Mouse (Mus musculus): ENCODE results near the gene Gyg. TPM values are rescaled to one million over a fixed set of nuclear protein-coding genes. Genes with fewer than 3 reads are reported as not detected.

Gyg gene
- total RNA-seq, 1 experiment from 2014 or later = 50.7 TPM

DNA sequence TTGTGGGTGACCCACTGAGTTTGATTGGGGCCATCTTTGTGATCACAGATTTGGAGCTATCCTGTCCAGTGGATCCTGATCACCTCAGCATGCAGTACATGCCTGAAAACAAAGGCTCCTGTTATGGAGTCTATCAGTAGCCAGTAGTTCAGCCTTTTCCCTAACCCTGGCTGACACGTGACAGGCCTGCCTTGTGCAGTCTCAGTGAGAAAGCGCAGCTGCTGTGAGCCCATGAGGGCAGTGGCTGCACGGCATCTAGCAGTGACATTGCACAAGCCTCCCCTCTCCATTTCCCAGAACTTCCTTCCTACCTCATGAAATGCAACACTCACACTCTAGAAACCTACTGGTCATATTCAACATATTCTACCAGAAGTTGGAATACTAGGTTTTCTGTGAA is 20.6 kb downstream of the Gyg start:
- ATAC-seq (replicated peaks; ENCODE audit: insufficient number of reproducible peaks, low FRiP score, low TSS enrichment, poor library complexity, severe bottlenecking) = no peak

DNA sequence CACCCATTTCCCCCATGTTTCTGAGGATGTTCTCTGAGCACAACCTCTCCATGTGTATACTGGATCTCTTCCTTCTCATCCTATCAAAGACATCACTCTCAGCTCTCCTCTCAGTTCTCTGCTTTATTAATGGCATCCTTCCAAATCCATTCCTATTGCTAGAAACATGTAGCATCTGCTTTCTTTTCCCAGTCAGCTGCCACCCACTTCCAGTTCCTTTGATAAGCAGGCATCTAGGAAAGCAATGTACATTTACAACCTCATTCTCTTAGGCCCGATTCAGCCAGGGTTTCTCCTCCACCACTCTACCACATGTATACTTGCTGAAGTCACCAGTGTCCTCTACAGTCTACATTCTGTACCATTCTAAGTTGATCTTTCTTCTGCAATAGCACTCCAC is 21.4 kb downstream of the Gyg start:
- ATAC-seq (replicated peaks; ENCODE audit: insufficient number of reproducible peaks, low FRiP score, low TSS enrichment, poor library complexity, severe bottlenecking) = no peak

DNA sequence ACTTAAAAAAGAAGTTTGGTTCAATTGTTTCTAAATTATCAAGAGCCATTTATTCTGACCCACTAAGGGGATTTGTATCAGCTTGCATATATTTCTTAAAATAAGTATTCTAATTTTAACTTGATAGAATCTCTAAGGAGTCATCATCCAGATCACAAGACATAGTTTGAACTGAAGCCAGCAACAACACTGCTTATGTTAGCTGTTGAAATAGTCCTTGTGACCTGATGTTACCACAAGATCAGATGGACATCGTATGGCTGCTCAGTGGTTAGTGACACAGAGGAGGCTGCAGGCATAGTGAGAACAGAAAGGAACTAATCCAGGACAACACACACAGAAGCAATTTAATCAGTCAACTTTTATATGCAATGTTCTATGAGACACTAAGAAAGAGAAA is 22.4 kb downstream of the Gyg start:
- ATAC-seq (replicated peaks; ENCODE audit: insufficient number of reproducible peaks, low FRiP score, low TSS enrichment, poor library complexity, severe bottlenecking) = no peak

GRCm38 (mm10) chr3:20131350-20131720 is 23.8 kb downstream of the Gyg start:
- ATAC-seq (replicated peaks; ENCODE audit: insufficient number of reproducible peaks, low FRiP score, low TSS enrichment, poor library complexity, severe bottlenecking) = no peak

GRCm38 (mm10) chr3:20130456-20131349 is 24.4 kb downstream of the Gyg start:
- peak; percentile 15; the same call in 1 of the 2 replicates for ATAC-seq (replicated peaks; ENCODE audit: insufficient number of reproducible peaks, low FRiP score, low TSS enrichment, poor library complexity, severe bottlenecking)

GRCm38 (mm10) chr3:20129491-20129890 is 25.6 kb downstream of the Gyg start:
- no peak for ATAC-seq (replicated peaks; ENCODE audit: insufficient number of reproducible peaks, low FRiP score, low TSS enrichment, poor library complexity, severe bottlenecking)

GRCm38 (mm10) chr3:20127047-20127595 is 28.0 kb downstream of the Gyg start:
- no peak for ATAC-seq (replicated peaks; ENCODE audit: insufficient number of reproducible peaks, low FRiP score, low TSS enrichment, poor library complexity, severe bottlenecking)

DNA sequence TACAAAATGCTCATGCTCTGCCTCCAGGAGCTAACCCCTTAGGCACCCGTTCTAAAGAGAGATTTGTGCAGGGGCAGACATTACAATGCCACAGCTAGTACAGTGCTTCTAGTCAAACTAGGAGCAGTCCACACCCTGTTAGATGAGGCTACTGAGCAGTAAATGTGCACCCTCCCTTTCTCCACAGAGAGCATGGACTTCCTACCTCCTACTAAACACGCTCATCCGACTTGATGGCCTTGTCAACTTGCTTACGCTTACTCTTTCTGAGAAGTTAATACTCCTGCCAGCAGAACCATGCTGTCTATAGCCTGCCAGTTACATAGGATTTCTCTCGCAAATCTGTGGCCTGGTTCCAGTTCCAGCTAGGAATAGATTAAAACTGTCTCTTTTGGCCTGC is 29.5 kb downstream of the Gyg start:
- ATAC-seq (replicated peaks; ENCODE audit: insufficient number of reproducible peaks, low FRiP score, low TSS enrichment, poor library complexity, severe bottlenecking) = no peak

- peak; percentile 95 for ATAC-seq (replicated peaks; ENCODE audit: insufficient number of reproducible peaks, low FRiP score, low TSS enrichment, poor library complexity, severe bottlenecking)
Measured at GRCm38 (mm10) chr3:20121582-20121981, 33.5 kb downstream of the Gyg start.

DNA sequence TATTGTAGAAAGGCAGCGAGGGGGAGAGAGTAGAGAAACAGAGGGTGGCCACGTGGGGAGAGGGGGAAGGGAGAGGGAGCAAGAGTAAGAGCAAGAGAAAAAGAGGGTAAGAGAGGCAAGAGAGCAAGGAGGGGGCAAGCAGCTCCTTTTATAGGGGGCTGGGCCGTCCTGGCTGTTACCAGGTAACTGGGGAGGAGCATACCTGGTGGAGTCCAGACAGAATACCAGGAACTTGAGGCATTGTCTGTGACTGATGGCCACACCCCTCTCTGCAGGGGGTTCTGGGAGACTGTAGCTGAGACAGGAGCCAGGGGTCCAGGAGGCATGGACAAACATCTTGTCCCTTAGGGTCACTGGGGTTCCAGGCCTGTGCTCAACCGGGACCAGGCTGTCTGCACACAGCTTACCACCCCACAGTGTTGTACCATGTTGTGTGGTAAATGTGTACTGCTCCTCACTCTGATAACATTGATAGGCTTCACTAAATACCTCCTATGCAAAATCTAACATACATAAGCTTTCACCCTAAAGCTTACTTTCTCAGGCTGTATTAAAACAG is 35.4 kb downstream of the Gyg start:
- no peak for ATAC-seq (replicated peaks; ENCODE audit: insufficient number of reproducible peaks, low FRiP score, low TSS enrichment, poor library complexity, severe bottlenecking)

DNA sequence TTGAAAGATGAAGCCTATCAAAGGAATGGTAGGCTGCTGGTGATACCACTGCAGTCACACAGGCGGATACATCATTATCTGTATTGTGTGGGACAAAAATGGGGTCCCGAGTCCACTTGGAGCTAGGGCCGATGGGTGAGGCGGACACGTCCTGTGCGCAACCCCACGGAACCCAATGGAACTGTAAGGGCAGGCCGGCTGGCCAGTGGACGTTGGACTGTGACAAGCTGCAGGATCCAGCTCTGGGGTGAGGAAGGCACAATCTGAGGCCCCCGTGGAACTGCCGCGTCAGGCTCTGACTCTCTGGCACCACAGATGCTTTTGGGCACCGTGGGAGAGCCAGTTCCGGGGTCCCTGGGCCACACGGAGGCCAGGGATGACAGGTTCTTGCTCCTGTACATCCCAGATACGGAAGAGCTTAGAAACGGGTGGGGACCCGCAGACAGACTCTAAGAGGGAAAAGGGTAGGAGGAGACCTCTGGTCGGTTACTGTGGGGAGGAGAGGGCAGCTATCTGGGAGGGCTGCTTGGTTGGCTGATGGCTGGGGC is 36.0 kb downstream of the Gyg start:
- ATAC-seq (replicated peaks; ENCODE audit: insufficient number of reproducible peaks, low FRiP score, low TSS enrichment, poor library complexity, severe bottlenecking) = no peak; the same call in 1 of the 2 replicates

GRCm38 (mm10) chr3:20111913-20112312 is 43.2 kb downstream of the Gyg start:
- ATAC-seq (replicated peaks; ENCODE audit: insufficient number of reproducible peaks, low FRiP score, low TSS enrichment, poor library complexity, severe bottlenecking) = no peak

DNA sequence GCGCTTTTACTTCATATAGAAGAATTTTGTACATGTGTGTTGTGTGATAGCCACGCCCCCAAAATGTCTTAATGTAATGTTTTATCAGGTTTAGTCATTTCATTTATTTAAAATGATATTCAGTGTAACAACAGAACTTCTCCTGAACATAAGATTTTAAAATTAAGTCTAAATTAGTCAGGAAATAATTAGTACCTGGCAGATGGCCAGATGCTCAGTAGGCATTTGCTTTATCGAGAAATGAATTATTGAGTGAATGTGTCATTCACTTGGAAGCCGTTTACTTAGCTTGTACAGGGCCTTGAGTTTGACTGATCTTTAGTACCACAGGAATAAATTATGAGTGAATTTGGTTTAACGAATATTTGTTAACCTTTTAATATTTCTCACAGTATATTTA is 46.2 kb downstream of the Gyg start:
- no peak for ATAC-seq (replicated peaks; ENCODE audit: insufficient number of reproducible peaks, low FRiP score, low TSS enrichment, poor library complexity, severe bottlenecking)

GRCm38 (mm10) chr3:20104776-20105175 is 50.3 kb downstream of the Gyg start:
- peak; percentile 86 for ATAC-seq (replicated peaks; ENCODE audit: insufficient number of reproducible peaks, low FRiP score, low TSS enrichment, poor library complexity, severe bottlenecking)

DNA sequence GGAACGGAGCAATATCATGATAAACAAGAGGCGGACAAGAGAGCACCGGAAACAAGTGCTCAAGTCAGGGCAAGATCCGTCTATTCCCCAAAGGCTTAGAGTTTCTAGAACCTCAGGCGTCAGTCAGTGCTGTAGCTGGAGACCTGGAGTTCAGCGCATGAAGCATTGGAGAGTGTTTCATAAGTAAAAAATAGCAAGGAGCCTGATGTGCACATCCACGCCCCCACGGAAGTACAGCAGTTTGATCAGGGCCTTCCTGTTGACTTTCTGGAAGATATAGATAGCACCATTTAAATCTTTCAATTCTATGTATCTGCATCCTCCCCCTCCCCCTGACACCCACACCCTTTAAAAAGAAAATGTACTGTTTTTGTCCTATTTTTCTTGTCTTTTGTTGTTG is 50.8 kb downstream of the Gyg start:
- no peak for ATAC-seq (replicated peaks; ENCODE audit: insufficient number of reproducible peaks, low FRiP score, low TSS enrichment, poor library complexity, severe bottlenecking)

- no peak for ATAC-seq (replicated peaks; ENCODE audit: insufficient number of reproducible peaks, low FRiP score, low TSS enrichment, poor library complexity, severe bottlenecking)
Measured at GRCm38 (mm10) chr3:20103830-20104229, 51.3 kb downstream of the Gyg start.

- ATAC-seq (replicated peaks; ENCODE audit: insufficient number of reproducible peaks, low FRiP score, low TSS enrichment, poor library complexity, severe bottlenecking) = no peak
Measured at GRCm38 (mm10) chr3:20082161-20082560, 73.0 kb downstream of the Gyg start.

GRCm38 (mm10) chr3:20076145-20077053 is 78.7 kb downstream of the Gyg start:
- no peak for ATAC-seq (replicated peaks; ENCODE audit: insufficient number of reproducible peaks, low FRiP score, low TSS enrichment, poor library complexity, severe bottlenecking)

Data from monocyte, adult 5-6 weeks (primary cell).